ENCODE assay signal across 25 mouse cellular contexts in genomic region chr7:73306296-73306695, GRCm38 (mm10).
DNase-seq lines count a peak whose midpoint lies in the region; ATAC-seq and TF ChIP-seq lines count a peak whose summit lies in the region.
"Had no signal": no experiment of that assay in that cellular context is flagged by ENCODE, and none has a peak within 500 bp of the region (broad histone marks: within the 10 kb centered on the region; RNA-seq: fewer than 3 reads in every experiment).

No protein-coding gene starts in this region.

- no peaks in the 10 kb centered on the region for H3K9me3 ChIP-seq in midbrain, embryonic 11.5 days (ENCODE audit: control insufficient read depth, low read length)
- no peaks in the 10 kb centered on the region for H3K9me3 ChIP-seq in midbrain, postnatal 0 days (ENCODE audit: low read length)
- H3K9me3 ChIP-seq in midbrain, embryonic 12.5 days = 0 out of 2 replicates have a peak, but pooled peaks cover 4% of the 10 kb centered on the region
- no peaks in the 10 kb centered on the region for H3K9me3 ChIP-seq in neural tube, embryonic 15.5 days (replicated peaks)
- H3K9me3 ChIP-seq: heart, embryonic 13.5 days; liver, embryonic 12.5 days had no signal

- TF ChIP-seq CTCF in heart, adult 2 months (IDR thresholded peaks at IDR 0.05) = no peak
- no peak for TF ChIP-seq CTCF in midbrain, postnatal 0 days (IDR thresholded peaks at IDR 0.05)

- no peak for TF ChIP-seq POLR2A in heart, adult 2 months (IDR thresholded peaks at IDR 0.05; ENCODE audit: insufficient read depth, low read depth, low read length)

- H3K4me2 ChIP-seq in midbrain, embryonic 11.5 days = no peak overlapping the region
- no peak overlapping the region for H3K4me2 ChIP-seq in midbrain, postnatal 0 days (ENCODE audit: low read depth, low read length, poor library complexity, severe bottlenecking)
- H3K4me2 ChIP-seq in midbrain, embryonic 12.5 days (replicated peaks) = no peak overlapping the region
- H3K4me2 ChIP-seq in neural tube, embryonic 15.5 days = no peak overlapping the region
- H3K4me2 ChIP-seq: heart, embryonic 13.5 days; liver, embryonic 12.5 days had no signal

- intact Hi-C loops in heart, adult 2 months (cut with DNase I) = no loop called here

- H3K79me2 ChIP-seq in heart, adult 2 months (replicated peaks; ENCODE audit: control insufficient read depth, insufficient read depth, low read length) = no peaks in the 10 kb centered on the region

- no peak overlapping the region for H3K4me3 ChIP-seq in heart, adult 2 months
- H3K4me3 ChIP-seq in midbrain, embryonic 11.5 days (ENCODE audit: low read depth, low read length) = no peak overlapping the region
- H3K4me3 ChIP-seq in midbrain, postnatal 0 days (ENCODE audit: low read depth, low read length) = no peak overlapping the region
- H3K4me3 ChIP-seq in midbrain, embryonic 12.5 days = no peak overlapping the region
- H3K4me3 ChIP-seq in neural tube, embryonic 15.5 days (replicated peaks) = no peak overlapping the region
- H3K4me3 ChIP-seq: erythroblast, embryonic 14.5 days; heart, embryonic 13.5 days; liver, embryonic 12.5 days had no signal

- WGBS in heart, adult 2 months = 82% methylated on average over 6 of the region's 6 CpGs
- WGBS in midbrain, embryonic 11.5 days = 33% methylated on average over 6 of the region's 6 CpGs
- 52% methylated on average over 6 of the region's 6 CpGs for WGBS in midbrain, postnatal 0 days
- WGBS in midbrain, embryonic 12.5 days = 34% methylated on average over 6 of the region's 6 CpGs
- WGBS in neural tube, embryonic 15.5 days = 56% methylated on average over 6 of the region's 6 CpGs

- H3K4me1 ChIP-seq in heart, adult 2 months (ENCODE audit: control insufficient read depth, insufficient read depth, low read length) = no peaks in the 10 kb centered on the region
- peaks cover 49% of the 10 kb centered on the region for H3K4me1 ChIP-seq in midbrain, embryonic 11.5 days (ENCODE audit: control insufficient read depth, insufficient read depth, low read length)
- peaks cover 9% of the 10 kb centered on the region; the same call in 1 of the 2 replicates for H3K4me1 ChIP-seq in midbrain, postnatal 0 days (ENCODE audit: insufficient read depth, low read length)
- H3K4me1 ChIP-seq in midbrain, embryonic 12.5 days = peaks cover 57% of the 10 kb centered on the region
- H3K4me1 ChIP-seq in neural tube, embryonic 15.5 days = peaks cover 39% of the 10 kb centered on the region
- H3K4me1 ChIP-seq: liver, embryonic 12.5 days had no signal

- DNase-seq in heart, adult 11 months = peak; percentile 55
- DNase-seq in heart, adult 2 months = no peak
- DNase-seq in midbrain, embryonic 11.5 days (ENCODE audit: low spot score, missing footprints) = peak; percentile 91
- no peak for DNase-seq in midbrain, postnatal 0 days (ENCODE audit: low spot score)
- DNase-seq in cerebellum, adult 8-10 months = no peak
- DNase-seq: adrenal gland, postnatal 14 days; cerebellum, adult 11-12 months; cerebellum, postnatal 10 days; gastrocnemius, postnatal 25 days; heart, postnatal 10 days; kidney, adult 2 months; kidney, postnatal 4 days; left cerebral cortex, postnatal 4 days; liver, postnatal 0 days; lung, postnatal 36 days; right cerebral cortex, postnatal 14 days; thymus, postnatal 4 days had no signal

- H3K27me3 ChIP-seq in heart, adult 2 months (ENCODE audit: control insufficient read depth, insufficient read depth, low read length) = no peaks in the 10 kb centered on the region
- no peaks in the 10 kb centered on the region for H3K27me3 ChIP-seq in midbrain, embryonic 11.5 days (ENCODE audit: control insufficient read depth, insufficient read depth, low read length)
- H3K27me3 ChIP-seq in midbrain, postnatal 0 days (ENCODE audit: insufficient read depth, low read length) = no peaks in the 10 kb centered on the region
- no peaks in the 10 kb centered on the region for H3K27me3 ChIP-seq in midbrain, embryonic 12.5 days
- H3K27me3 ChIP-seq in neural tube, embryonic 15.5 days (replicated peaks) = no peaks in the 10 kb centered on the region

- no peak overlapping the region for H3K9ac ChIP-seq in heart, adult 2 months (ENCODE audit: low read depth, low read length)
- H3K9ac ChIP-seq in midbrain, embryonic 11.5 days (ENCODE audit: low read length) = no peak overlapping the region
- no peak overlapping the region for H3K9ac ChIP-seq in midbrain, postnatal 0 days (replicated peaks; ENCODE audit: low read length, poor library complexity, severe bottlenecking)
- peak overlapping the region; percentile 24; the same call in 1 of the 2 replicates for H3K9ac ChIP-seq in midbrain, embryonic 12.5 days (replicated peaks)
- H3K9ac ChIP-seq in neural tube, embryonic 15.5 days (replicated peaks) = no peak overlapping the region
- H3K9ac ChIP-seq: heart, embryonic 13.5 days; liver, embryonic 12.5 days; liver, postnatal 0 days had no signal

- no peak overlapping the region for H3K27ac ChIP-seq in heart, adult 2 months
- H3K27ac ChIP-seq in midbrain, embryonic 11.5 days (ENCODE audit: low read depth, low read length) = peak overlapping the region; percentile 52
- no peak overlapping the region for H3K27ac ChIP-seq in midbrain, postnatal 0 days (ENCODE audit: low read depth, low read length)
- peak overlapping the region; percentile 78 for H3K27ac ChIP-seq in midbrain, embryonic 12.5 days (replicated peaks)
- H3K27ac ChIP-seq in neural tube, embryonic 15.5 days (replicated peaks) = peak overlapping the region; percentile 64; the same call in 1 of the 2 replicates
- H3K27ac ChIP-seq: heart, embryonic 13.5 days; kidney, postnatal 0 days; liver, embryonic 12.5 days had no signal

- no peak for ATAC-seq in midbrain, embryonic 11.5 days (ENCODE audit: low FRiP score)
- no peak for ATAC-seq in midbrain, postnatal 0 days (ENCODE audit: low FRiP score)
- ATAC-seq in midbrain, embryonic 12.5 days (ENCODE audit: low FRiP score, low read depth) = no peak
- no peak for ATAC-seq in neural tube, embryonic 15.5 days (ENCODE audit: low FRiP score)
- ATAC-seq: CD4-positive, CD25-positive, alpha-beta regulatory T cell, adult 4 months; forebrain, embryonic 14.5 days; liver, embryonic 12.5 days; liver, postnatal 0 days had no signal

- no peaks in the 10 kb centered on the region for H3K36me3 ChIP-seq in heart, adult 2 months (ENCODE audit: control insufficient read depth, insufficient read depth, low read length)
- H3K36me3 ChIP-seq in midbrain, embryonic 11.5 days (ENCODE audit: control insufficient read depth, insufficient read depth, low read length) = no peaks in the 10 kb centered on the region
- H3K36me3 ChIP-seq in midbrain, postnatal 0 days (ENCODE audit: insufficient read depth, low read length) = no peaks in the 10 kb centered on the region
- no peaks in the 10 kb centered on the region for H3K36me3 ChIP-seq in midbrain, embryonic 12.5 days
- H3K36me3 ChIP-seq in neural tube, embryonic 15.5 days = no peaks in the 10 kb centered on the region
- H3K36me3 ChIP-seq: heart, embryonic 13.5 days; liver, embryonic 12.5 days had no signal

- TF ChIP-seq EP300 in heart, adult 2 months (IDR thresholded peaks at IDR 0.05; ENCODE audit: insufficient read depth, low read depth, low read length) = no peak

Comparison
In these comparisons a context has a peak if more than half of its experiments do, and no peak if none do; other contexts are left out.
1. DNase-seq: peak in heart, adult 11 months (single experiment) and midbrain, embryonic 11.5 days (single experiment); none in heart, adult 2 months (0 of 2), midbrain, postnatal 0 days (single experiment) and cerebellum, adult 8-10 months (single experiment).
2. H3K27ac ChIP-seq: peak in midbrain, embryonic 11.5 days (single experiment), midbrain, embryonic 12.5 days (single experiment) and neural tube, embryonic 15.5 days (single experiment); none in heart, adult 2 months (single experiment) and midbrain, postnatal 0 days (single experiment).